Mouse (Mus musculus) regulatory T cell (primary cell): Measurements from ENCODE around the gene Adcy6.

Source experiments
- in situ Hi-C: fragments of 300-600 bp; cut with MboI, MseI; formaldehyde crosslinking; loops from one replicate; pipeline ENCODE4 v1.15.1; 2025; ENCODE audit warnings: high pct_unique_total_duplicates

Adcy6 gene

GRCm38 (mm10) chr15:98602921-98603458 lies 6.9 kb downstream of the Adcy6 start:
- in situ Hi-C loops: no loop called here

GRCm38 (mm10) chr15:98602191-98602881 lies 7.5 kb downstream of the Adcy6 start:
- in situ Hi-C loops: no loop called here

GRCm38 (mm10) chr15:98601832-98602190 lies 8.1 kb downstream of the Adcy6 start:
- in situ Hi-C loops: no loop called here

GRCm38 (mm10) chr15:98600036-98600709 lies 9.7 kb downstream of the Adcy6 start:
- in situ Hi-C loops: no loop called here

GRCm38 (mm10) chr15:98596609-98597008 lies 13.3 kb downstream of the Adcy6 start:
- in situ Hi-C loops: no loop called here

- in situ Hi-C loops: no loop called here
Observed at GRCm38 (mm10) chr15:98595049-98595448, 14.8 kb downstream of the Adcy6 start.

- in situ Hi-C loops: no loop called here
Observed at GRCm38 (mm10) chr15:98594193-98594592, 15.7 kb downstream of the Adcy6 start.

- in situ Hi-C loops: no loop called here
Observed at GRCm38 (mm10) chr15:98591396-98591795, 18.5 kb downstream of the Adcy6 start.

GRCm38 (mm10) chr15:98589640-98590336 lies 20.1 kb downstream of the Adcy6 start:
- in situ Hi-C loops: loop anchor here (5.0 kb wide), 1 partner anchor 128 kb away; no protein-coding TSS in a partner anchor

GRCm38 (mm10) chr15:98587751-98588150 lies 22.1 kb downstream of the Adcy6 start:
- in situ Hi-C loops: loop anchor here (5.0 kb wide), 1 partner anchor 130 kb away; no protein-coding TSS in a partner anchor

GRCm38 (mm10) chr15:98586141-98586540 lies 23.7 kb downstream of the Adcy6 start:
- in situ Hi-C loops: loop anchor here (5.0 kb wide), 1 partner anchor 131 kb away; no protein-coding TSS in a partner anchor

GRCm38 (mm10) chr15:98585421-98585820 lies 24.5 kb downstream of the Adcy6 start:
- in situ Hi-C loops: loop anchor here (5.0 kb wide), 1 partner anchor 132 kb away; no protein-coding TSS in a partner anchor

- in situ Hi-C loops: no loop called here
Observed at GRCm38 (mm10) chr15:98582996-98583395, 26.9 kb downstream of the Adcy6 start.

GRCm38 (mm10) chr15:98582410-98582809 lies 27.5 kb downstream of the Adcy6 start:
- in situ Hi-C loops: no loop called here

- in situ Hi-C loops: no loop called here
Observed at GRCm38 (mm10) chr15:98579795-98580464, 29.9 kb downstream of the Adcy6 start.

GRCm38 (mm10) chr15:98579310-98579709 lies 30.6 kb downstream of the Adcy6 start:
- in situ Hi-C loops: no loop called here

- in situ Hi-C loops: no loop called here
Observed at GRCm38 (mm10) chr15:98573293-98573692, 36.6 kb downstream of the Adcy6 start.

GRCm38 (mm10) chr15:98570873-98571538 lies 38.9 kb downstream of the Adcy6 start, which contains the start of the genes Ccnt1 and 4930415O20Rik:
TSS of gene Ccnt1 (minus strand) at chr15:98570923.
TSS of gene 4930415O20Rik (plus strand) at chr15:98571004.
- in situ Hi-C loops: no loop called here

- in situ Hi-C loops: no loop called here
Observed at GRCm38 (mm10) chr15:98569795-98570365, 40.0 kb downstream of the Adcy6 start.

GRCm38 (mm10) chr15:98569216-98569615 lies 40.7 kb downstream of the Adcy6 start:
- in situ Hi-C loops: no loop called here
